Mouse (Mus musculus) thymus, postnatal 36 days (tissue): ENCODE results near the gene Snap47.
A peak's percentile ranks its signal among the peaks of the same experiment; 100 is the strongest.
"Not testable (repeated sequence)": the region's sequence is repeated elsewhere in the genome, so short reads cannot be mapped to it uniquely, and the experiment has no call there.

ENCODE experiments used
- DNase-seq, 2 experiments: peaks; one replicate each; pipeline ENCODE4 v3.0.0; 2022; ENCODE audit warnings: mixed read lengths in 2 of 2

Gene Snap47

DNA sequence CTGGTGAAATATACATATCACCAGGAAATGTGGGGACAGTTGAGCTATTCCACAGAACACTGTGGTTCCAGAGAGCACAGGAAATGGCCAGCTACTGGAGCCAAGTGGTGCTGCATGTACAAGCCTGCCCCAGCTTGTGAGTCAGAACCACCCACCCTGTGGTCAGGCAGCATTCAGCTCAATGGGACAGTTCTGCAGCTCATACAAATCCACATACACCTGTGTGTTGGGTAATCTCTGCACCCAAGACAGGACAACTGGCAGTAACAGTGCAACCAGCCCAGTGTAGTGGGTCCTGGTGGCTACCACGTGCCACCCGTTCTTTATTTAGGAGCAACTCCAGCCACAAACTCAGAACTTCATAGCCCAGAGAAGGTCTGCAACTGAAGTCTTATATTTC, 29.0 kb downstream of the Snap47 start:
- no peak for DNase-seq

DNA sequence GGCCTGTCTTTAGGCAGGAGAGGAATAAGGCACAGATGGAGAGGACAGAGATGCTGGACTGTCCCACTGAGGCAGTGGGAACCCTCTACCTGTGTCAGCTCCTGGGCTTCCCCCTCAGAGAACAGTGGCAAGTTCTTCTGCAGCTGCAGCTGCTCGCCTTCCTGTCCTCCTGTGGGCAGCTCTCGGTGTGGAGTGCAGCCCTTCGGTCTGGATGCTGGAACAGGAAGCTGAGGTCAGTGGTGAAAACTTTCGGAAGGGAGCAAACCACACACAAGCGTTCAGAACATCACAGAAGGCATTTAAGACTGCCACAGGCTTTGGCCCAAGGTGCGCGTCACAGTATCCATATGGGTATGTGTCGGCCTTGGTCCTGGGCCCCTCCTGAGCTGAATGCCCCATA, 29.6 kb downstream of the Snap47 start:
- DNase-seq = peak in 1 of 2 experiments; percentile 27

- no peak for DNase-seq
Observed at GRCm38 (mm10) chr11:59418708-59419107, 32.3 kb downstream of the Snap47 start.

DNA sequence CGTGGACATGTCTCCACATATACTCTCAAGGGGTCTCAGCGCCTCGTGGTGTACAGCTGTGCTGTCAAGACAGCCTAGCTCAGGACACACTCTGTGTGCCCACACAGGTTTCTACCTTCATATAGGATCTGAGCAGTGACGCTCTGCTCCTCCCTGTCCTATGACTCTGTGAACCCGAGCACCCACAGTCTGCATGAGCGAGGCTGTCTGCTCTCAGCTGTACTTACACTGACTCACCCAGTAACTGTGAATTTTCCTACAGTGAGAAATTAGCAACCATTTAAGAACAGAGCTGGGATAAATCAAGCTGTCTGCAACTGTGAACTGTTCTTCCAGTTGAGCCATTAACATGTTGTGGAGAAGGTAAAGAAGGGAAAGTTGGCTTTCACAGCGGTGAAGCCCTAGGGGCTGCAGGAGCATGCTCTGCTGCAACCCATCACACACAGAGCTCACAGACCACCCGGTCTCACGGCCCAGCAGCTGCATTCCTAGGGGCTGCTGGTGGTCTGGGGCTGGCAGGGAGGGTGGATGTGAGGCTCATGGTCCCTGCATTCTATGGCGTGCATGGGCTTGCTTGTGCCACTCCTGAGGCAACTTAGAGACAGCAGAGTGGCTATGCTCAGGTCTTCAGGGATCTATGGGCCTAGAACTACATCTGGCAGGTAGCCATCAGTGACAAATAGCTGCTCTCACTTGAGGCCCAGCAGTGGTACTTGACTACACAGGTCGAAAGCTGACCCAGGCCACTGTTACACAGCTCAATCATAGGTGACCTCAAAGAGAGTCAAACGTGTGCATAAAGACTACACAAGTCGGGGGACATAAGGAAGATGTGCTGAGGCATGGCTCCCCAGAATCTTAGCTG, 37.8 kb downstream of the Snap47 start:
- DNase-seq = no peak

DNA sequence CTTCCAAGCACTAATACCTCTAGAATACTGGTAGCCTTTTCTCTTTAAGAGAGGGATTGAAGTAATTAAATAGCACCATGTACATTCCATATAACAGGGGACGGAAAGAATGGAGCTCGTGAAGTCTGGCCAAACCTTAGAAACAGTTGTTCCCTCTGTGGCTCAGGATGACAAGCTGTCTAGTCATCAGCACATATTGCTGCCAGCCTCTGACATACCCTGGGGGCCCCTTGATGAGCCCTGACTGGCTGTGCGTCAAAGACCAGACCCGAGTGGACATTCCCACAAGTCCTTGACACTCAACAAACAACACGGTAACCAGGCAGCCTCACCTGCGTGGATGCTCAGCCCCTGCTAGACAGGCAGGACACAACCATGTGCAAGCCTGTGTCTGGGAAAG, 38.9 kb downstream of the Snap47 start:
- DNase-seq = no peak

- no peak for DNase-seq
Observed at GRCm38 (mm10) chr11:59410851-59411250, 40.1 kb downstream of the Snap47 start.

GRCm38 (mm10) chr11:59405761-59406160, 45.2 kb downstream of the Snap47 start:
- no peak for DNase-seq

DNA sequence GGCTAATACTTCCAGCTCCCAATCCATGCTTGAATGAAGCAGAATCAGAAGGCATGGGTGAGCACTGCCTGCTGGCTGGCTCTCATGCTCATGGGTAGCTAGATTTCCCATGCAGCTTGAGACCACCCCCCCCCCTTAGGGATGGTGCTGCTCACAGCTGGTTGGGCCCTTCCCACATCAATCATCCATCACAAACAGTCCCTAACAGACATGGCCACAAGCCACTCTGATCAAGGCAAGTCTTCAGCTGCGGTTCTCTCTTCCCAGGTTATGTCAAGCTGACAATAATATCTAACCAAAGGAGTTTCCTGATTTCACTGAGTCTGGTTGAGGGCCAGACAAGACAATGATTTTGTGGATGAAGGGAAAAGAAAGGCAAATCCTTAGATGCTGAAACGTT, 50.1 kb downstream of the Snap47 start:
- DNase-seq = peak in 1 of 2 experiments; percentile 48

DNA sequence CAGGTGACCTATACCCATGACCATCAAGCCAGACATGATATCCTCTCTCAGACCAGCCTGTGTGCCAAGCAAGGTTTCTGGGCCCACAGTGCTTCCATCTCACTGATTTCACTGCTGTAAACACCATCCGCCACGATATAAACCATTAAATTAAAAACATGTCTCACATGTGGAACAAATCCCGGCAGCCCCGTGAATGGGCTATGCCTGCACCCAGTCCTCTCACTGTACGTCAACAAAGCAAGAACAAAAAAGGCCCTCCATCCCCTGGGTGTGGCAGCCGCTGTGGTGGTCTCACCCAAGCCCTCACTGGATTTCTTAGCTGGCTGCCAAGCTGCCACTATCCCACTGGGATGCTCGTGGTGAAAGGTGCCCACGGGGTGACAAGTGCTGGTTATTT, 51.2 kb downstream of the Snap47 start:
- DNase-seq = no peak

GRCm38 (mm10) chr11:59397536-59398371, 53.2 kb downstream of the Snap47 start:
- peak; percentile 42 to 61 for DNase-seq

DNA sequence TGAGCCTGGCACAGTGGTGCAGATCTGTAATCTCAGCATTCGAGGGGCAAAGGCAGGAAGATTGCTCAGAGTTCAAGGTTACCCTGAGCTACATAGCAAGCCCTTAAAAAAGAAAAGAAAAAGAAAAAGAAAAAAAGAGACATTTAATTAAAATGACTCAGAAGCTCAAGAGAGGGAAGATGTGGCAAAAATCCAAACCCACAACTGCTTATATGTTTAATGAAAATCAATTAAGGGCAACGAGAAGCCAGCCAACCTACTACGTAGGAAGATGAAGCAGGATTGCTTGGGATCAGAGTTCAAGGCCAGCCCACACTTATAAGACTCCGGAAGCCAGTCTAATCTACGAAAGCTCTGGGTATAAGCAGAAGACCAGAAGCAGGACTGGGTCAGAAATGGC, 56.5 kb downstream of the Snap47 start:
- DNase-seq = no peak

DNA sequence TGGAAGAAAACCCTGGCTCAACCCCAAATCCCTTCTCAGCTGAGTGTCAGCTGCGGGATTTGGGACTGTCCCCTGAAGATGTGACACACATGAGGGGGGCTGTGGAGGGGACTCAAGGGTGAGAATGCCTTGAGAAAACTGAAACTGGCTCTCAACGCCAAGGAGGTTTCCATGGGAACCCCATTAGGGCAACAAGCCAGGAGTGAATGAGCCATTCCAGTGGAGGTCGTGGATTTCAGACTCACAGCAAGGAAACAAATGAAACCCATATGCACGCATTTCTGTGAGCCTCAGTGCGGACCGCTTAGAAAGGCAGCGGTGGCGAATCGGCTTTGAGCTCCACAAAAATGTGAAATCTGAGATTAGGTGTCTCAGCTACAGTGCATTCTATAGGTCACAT, 57.4 kb downstream of the Snap47 start:
- no peak for DNase-seq

- no peak for DNase-seq
Observed at GRCm38 (mm10) chr11:59392300-59392699, 58.7 kb downstream of the Snap47 start.

- DNase-seq = no peak
Observed at GRCm38 (mm10) chr11:59390470-59390869, 60.5 kb downstream of the Snap47 start.

DNA sequence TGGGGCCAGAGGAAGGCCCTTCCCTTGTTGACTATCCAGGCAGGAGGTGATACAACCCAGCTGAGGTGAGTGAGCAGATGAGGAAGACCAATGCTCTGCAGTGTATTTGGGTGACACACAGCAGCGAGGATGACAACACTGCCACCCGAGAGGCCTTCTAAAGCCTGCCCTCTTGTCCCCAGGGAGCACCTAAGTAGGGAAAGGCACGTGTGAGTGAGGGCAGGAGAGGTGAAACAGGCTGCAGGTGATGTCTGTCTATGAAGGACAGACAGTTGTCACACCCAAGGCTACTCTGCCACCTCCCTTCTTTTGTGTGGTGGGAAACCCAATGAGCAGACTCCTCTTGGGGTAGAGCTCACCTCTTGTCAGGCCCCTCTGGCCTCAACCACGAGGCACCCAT, 61.4 kb downstream of the Snap47 start:
- DNase-seq = no peak

- DNase-seq = no peak
Observed at GRCm38 (mm10) chr11:59388806-59389205, 62.2 kb downstream of the Snap47 start.

GRCm38 (mm10) chr11:59387471-59387870, 63.5 kb downstream of the Snap47 start:
- DNase-seq = no peak

GRCm38 (mm10) chr11:59385123-59385522, 65.9 kb downstream of the Snap47 start:
- no peak for DNase-seq

DNA sequence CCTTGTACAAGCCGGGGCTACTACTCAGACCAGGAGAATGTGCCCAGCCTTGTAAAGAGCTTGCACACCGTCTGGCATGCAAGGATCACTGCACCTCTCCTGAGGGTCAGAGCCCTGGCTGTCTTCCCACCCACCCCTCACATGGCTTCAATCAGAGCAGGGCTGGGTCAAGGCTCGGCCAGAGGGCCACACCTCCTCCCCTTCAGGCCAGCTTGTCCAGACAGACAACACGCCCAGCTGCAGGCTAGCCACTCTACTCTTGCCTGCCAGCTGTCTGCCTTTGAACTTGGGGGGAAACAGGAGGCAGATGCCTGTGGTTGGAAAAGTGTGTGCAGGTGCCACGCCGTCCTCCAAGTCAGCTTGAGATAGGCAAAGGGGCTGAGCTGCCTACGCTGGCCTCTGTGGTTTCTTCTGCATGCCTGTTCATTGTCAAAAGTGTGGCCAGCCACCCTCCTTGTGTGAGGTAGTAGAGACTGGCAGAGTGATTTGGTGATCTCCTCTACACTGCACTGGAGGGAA, 66.5 kb downstream of the Snap47 start:
- DNase-seq = peak; percentile 67 to 82

DNA sequence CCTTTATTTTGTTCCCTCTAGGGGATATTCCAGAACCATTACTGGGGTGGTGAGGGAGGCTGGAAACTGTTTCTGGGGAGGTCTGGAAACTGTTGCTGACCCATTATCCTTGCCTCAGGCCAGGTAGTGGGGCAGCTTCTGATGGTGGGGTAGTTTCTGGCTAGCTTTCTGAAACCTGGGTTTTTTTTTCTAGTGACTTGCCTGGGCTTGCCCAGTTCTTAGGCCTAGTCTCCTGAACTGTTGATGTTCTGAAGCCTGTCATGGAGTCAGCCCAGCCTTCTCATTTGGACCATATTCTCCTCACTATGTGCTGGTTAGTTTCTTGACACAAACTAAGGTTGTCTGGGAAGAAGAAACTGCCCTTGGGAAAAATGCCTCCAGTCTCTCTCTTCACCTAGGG, 71.4 kb downstream of the Snap47 start:
- DNase-seq = no peak

DNA sequence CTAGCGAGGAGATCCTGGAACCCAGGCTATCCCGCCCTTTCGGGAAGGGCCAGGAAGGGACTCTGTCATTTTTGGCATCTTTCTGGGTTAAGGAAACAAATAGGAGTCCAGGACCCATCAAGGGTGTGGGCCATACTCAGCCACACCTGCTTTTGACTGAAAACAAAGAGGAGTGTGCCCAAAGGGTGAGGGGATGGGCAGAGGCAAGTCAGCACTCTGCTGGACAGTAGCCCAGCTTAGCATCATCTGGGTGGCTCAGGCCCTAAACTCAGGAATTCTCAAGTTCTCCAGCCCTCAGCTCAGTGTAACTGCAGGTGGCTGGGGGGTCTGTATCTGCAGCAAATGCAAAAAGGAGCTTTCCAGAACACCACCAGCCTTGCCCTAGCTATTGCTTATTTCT, 73.0 kb downstream of the Snap47 start:
- no peak for DNase-seq

DNA sequence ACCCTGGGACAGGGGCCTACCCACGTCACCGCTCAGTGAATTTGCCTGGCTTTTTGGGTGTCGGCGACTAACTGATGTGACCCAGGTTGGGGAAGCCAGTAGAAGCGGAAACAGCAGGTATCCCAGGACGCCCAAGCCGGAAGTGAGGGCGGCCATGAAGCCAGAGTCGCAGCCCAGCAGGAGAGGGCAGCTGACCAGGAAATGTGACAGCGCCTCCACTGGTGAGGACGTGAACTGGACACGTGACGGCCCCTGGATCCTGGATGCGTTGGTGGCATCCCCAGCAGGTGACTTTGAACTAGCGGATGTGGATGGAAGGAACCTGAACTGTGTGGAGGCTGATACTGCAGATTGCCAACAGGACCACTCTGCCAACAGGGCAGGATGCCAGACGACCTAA, 75.5 kb downstream of the Snap47 start, which contains the start of gene Prss38:
TSS of gene Prss38 (minus strand) at position 183 of the 400 bp plus-strand sequence.
- no peak for DNase-seq

DNA sequence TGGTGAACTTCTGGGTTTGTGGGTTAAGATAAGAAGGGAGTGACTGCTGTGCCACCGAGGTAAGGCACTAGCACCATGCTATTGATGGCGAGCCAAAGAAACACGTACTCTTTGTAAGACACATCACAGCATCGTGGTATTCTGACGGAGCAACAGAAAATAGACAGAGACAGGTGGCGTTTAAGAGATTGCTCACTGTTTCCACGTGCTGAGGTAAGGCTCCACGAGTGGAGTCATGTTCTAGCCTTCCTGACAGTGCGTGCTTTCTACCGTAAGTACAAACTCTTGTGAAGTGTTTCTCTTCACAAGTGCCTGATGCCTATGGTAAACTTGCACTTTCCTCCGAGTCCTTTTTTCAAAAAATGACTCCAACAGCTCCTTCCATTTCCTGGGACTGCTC, 81.1 kb downstream of the Snap47 start:
- no peak for DNase-seq

DNA sequence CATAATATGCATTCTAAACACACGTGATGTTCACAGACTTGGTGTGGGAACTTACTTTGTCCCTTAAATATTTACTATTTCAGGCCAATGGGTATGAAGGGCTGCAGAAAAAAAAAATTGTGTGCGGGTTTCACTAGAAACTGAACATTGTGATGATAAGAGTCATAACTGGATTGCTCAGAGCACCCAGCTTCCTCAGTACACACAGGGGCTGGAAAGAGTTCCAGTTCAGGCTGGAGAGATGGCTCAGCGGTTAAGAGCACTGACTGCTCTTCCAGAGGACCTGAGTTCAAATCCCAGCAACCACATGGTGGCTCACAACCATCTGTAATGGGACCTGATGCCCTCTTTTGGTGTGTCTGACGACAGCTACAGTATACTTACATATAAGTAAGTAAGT, 83.0 kb downstream of the Snap47 start:
- not testable (repeated sequence) for DNase-seq
